Mouse (Mus musculus): Measurements from ENCODE around the gene Aurkb. TPM values are rescaled to one million over a fixed set of nuclear protein-coding genes. Genes with fewer than 3 reads are reported as not detected.

Aurkb gene
- polyA plus RNA-seq, 1 experiment from 2014 or later: 79.4 TPM

DNA sequence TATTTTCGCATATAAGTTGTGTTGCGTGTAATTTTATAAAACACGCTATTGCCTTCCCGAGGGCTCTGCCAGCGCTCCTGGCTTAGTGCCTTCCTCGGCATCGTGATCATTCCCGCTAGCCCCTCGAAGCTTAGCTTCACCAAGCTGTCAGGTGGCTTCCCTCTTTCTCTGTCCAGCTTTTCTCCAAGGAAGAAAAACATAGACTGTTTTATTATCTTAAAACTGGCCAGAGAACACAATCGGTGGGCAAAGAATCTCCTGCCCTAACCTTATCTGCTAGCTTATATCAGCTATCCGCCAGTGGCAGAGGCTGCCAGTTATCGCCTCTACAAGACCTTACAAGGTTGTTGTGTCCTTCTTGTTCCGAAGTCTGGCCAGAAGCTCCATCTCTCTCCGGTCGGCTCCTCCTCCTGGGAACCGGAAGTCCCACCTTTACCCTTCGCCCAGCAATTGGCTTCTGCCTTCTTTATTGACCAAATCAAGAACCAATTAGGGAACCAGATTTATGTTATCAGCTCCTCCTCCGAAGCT, 33.3 kb upstream of the Aurkb start:
- ATAC-seq (ENCODE audit: insufficient number of reproducible peaks, low FRiP score): peak; percentile 71
- Histone ChIP-seq H3K4me1 (replicated peaks) (peaks cover 20% of the 10 kb centered on the region), H3K36me3 (no peaks in the 10 kb centered on the region), H3K27ac (ENCODE audit: poor library complexity, severe bottlenecking) (peak overlapping the region; percentile 99), H3K27me3 (replicated peaks) (no peaks in the 10 kb centered on the region), H3K4me2 (peak overlapping the region; percentile 86), H3K9ac (peak overlapping the region; percentile 84), H3K4me3 (peak overlapping the region; percentile 54), H3K9me3 (replicated peaks) (no peaks in the 10 kb centered on the region)
- WGBS: 1% methylated on average over 18 of the region's 18 CpGs

DNA sequence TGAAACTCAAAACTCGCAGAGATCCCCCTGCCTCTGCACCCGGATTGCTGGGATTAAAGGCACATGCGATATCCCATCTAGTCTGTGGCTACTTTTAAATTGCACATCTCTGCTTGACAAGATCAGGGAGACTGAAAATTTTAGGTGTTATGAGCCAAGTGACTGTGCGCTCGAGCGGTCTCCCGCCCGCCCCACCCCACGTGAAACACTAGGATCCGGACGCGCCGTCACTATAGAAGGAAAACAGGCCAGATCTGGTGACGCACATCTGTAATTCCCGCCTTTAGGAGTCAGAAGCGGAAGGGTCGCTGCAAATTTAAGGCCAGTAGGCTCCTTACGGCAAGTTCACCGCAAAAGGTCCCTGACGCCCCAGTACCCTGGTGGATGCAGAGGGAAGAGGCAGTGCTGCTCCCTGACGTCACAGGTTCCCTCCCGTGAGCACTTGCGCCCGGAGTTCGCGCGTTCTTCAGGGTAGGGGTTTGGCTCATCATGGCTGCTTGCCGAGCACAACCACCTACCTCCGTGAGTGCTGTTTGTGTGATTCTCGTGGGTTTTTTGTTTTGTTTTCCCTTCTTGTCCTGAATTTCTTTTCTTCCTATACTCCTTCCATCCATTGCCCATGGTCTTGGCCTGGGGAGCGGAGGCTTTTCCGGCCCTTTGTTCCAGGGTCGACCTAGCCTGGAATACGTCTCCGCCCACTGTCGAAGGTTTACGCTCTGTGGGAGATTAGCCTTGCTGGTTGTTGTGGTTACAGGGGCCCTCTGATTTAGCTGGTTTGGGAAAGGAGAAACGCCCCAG, 29.6 kb upstream of the Aurkb start, which contains the start of gene Ctc1:
Gene Ctc1, plus strand, starts transcription at position 268 of the 798 bp plus-strand sequence.
- Histone ChIP-seq H3K27me3 (replicated peaks) (no peaks in the 10 kb centered on the region), H3K4me3 (peak within 1 kb of the TSS; percentile 60), H3K4me1 (replicated peaks) (peaks cover 13% of the 10 kb centered on the region), H3K27ac (ENCODE audit: poor library complexity, severe bottlenecking) (peak within 1 kb of the TSS; percentile 80), H3K9ac (peak within 1 kb of the TSS; percentile 80), H3K36me3 (peaks cover under 1% of the 10 kb centered on the region), H3K9me3 (replicated peaks) (no peaks in the 10 kb centered on the region), H3K4me2 (peak within 1 kb of the TSS; percentile 75)
- ATAC-seq (ENCODE audit: insufficient number of reproducible peaks, low FRiP score): peak; percentile 94
- WGBS: 2% methylated on average over 38 of the region's 38 CpGs

DNA sequence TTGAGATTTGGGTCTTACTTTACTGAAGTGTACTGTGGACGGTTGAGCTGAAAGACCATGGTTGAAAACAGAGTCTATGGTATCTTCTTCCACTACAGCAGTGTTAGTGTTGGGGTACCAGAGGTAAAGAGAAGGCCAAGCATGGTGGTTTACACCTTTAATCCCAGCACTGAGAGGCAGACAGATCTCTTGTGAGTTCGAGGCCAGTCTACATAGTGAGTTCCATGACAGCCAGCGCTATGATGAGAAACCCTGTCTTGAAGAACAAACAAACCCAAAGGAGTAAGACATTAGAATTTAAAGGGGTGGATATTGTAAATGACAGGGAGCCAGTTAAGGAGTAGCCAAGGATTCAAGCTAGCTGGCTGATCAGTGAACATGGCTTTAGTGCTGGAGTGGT, 28.7 kb upstream of the Aurkb start:
- Histone ChIP-seq H3K4me1 (replicated peaks) (peaks cover 8% of the 10 kb centered on the region), H3K9me3 (replicated peaks) (no peaks in the 10 kb centered on the region), H3K36me3 (peaks cover 8% of the 10 kb centered on the region), H3K4me3 (peak overlapping the region; percentile 60), H3K27me3 (replicated peaks) (no peaks in the 10 kb centered on the region), H3K27ac (ENCODE audit: poor library complexity, severe bottlenecking) (peak overlapping the region; percentile 80; the same call in 1 of the 2 replicates), H3K4me2 (peak overlapping the region; percentile 75), H3K9ac (peak overlapping the region; percentile 80)
- ATAC-seq (ENCODE audit: insufficient number of reproducible peaks, low FRiP score): no peak
- 64% methylated on average over 3 of the region's 3 CpGs for WGBS

DNA sequence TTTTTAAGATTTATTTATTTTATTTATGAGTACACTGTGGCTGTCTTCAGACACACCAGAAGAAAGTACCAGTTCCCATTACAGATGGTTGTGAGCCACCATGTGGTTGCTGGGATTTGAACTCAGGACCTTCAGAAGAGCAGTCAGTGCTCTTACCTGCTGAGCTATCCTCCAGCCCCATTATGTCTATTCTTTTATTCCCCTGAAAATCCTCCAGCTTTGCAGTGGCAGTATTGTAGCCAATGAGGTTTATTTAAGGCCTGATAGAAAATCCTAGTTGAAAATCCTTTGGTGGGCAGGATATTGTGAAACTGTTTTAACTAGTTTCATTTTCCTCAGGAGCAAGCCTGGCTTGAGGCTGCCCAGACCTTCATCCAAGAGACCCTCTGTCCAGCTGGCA, 24.8 kb upstream of the Aurkb start:
- H3K9me3 ChIP-seq (replicated peaks): no peaks in the 10 kb centered on the region

DNA sequence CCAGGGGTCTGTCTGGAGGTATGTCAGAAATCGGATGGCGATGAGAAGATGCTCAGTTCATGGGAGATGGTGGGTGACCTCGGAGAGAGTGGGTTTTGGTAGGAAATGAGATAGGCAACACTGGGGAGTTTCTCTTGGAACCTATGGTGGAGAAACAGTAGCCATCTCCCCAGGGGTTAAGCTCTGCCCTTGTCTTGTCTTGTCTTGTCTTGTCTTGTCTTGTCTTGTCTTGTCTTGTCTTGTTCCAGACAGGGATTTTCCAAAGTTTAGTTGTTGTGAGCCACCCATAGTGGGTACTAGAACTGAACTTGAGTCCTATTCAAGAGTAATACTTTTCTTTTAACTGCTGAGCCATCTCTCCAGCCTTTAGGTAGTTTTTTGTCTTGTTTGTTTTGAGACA, 18.9 kb upstream of the Aurkb start:
- H3K9me3 ChIP-seq (replicated peaks): no peaks in the 10 kb centered on the region
- no peak for ATAC-seq (ENCODE audit: insufficient number of reproducible peaks, low FRiP score)
- no peaks in the 10 kb centered on the region for H3K27me3 ChIP-seq (replicated peaks)
- no peak overlapping the region for H3K27ac ChIP-seq (ENCODE audit: poor library complexity, severe bottlenecking)
- no peaks in the 10 kb centered on the region for H3K4me1 ChIP-seq (replicated peaks)
- no peak overlapping the region for H3K9ac ChIP-seq
- peaks cover 98% of the 10 kb centered on the region for H3K36me3 ChIP-seq
- no peak overlapping the region for H3K4me2 ChIP-seq
- H3K4me3 ChIP-seq: no peak overlapping the region
- WGBS: 88% methylated on average over 3 of the region's 3 CpGs

More for the DNA sequence above, 24.8 kb upstream of the Aurkb start:
- ATAC-seq (ENCODE audit: insufficient number of reproducible peaks, low FRiP score): no peak
- H3K4me2 ChIP-seq: no peak overlapping the region
- no peaks in the 10 kb centered on the region for H3K27me3 ChIP-seq (replicated peaks)
- peaks cover 8% of the 10 kb centered on the region for H3K4me1 ChIP-seq (replicated peaks)
- H3K9ac ChIP-seq: no peak overlapping the region
- H3K4me3 ChIP-seq: no peak overlapping the region
- no peak overlapping the region for H3K27ac ChIP-seq (ENCODE audit: poor library complexity, severe bottlenecking)
- H3K36me3 ChIP-seq: peaks cover 45% of the 10 kb centered on the region

DNA sequence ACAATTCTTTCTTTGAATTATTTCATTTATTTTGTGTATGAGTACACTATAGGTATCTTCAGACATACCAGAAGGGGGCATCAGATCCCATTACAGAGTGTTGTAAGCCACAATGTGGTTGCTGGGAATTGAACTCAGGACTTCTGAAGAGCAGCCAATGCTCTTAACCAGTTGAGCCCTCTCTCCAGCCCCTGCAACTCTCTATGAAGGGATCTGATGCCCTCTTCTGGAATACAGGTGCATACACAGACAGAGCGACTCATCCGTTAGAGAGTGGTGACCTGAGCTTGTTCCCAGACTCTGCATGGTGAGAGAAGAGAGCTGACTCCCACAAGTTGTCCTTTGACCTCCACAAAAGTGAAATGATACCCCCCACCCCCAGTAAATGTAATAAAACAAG, 16.6 kb upstream of the Aurkb start:
- 77% methylated on average over 2 of the region's 2 CpGs for WGBS
- Histone ChIP-seq H3K9ac (no peak overlapping the region), H3K36me3 (peaks cover 96% of the 10 kb centered on the region), H3K9me3 (replicated peaks) (no peaks in the 10 kb centered on the region), H3K4me3 (no peak overlapping the region), H3K27ac (ENCODE audit: poor library complexity, severe bottlenecking) (no peak overlapping the region), H3K4me1 (replicated peaks) (no peaks in the 10 kb centered on the region), H3K27me3 (replicated peaks) (no peaks in the 10 kb centered on the region), H3K4me2 (no peak overlapping the region)
- ATAC-seq (ENCODE audit: insufficient number of reproducible peaks, low FRiP score): no peak

DNA sequence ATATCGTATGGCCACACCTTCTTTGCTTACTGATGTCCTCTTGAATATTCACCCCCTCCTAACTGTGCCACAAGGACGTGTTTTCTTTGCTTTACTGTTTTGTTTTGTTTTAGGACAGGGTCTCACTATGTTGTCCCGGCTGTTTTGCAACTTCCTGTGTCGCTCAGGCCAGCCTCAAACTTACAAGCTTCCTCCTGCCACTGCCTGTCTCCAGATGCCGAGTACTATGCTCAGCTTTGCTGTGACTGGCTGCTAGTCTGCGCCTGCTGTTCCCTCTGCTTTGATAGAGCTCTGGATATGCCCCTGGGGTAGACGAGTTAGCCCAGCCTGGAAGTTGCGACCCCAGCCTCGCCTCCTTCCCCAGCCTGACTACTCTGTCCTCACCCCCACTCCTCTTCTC, 11.9 kb upstream of the Aurkb start:
- H3K27ac ChIP-seq (ENCODE audit: poor library complexity, severe bottlenecking): no peak overlapping the region
- no peaks in the 10 kb centered on the region for H3K9me3 ChIP-seq (replicated peaks)
- H3K36me3 ChIP-seq: peaks cover 77% of the 10 kb centered on the region
- no peak overlapping the region for H3K4me2 ChIP-seq
- H3K27me3 ChIP-seq (replicated peaks): no peaks in the 10 kb centered on the region
- WGBS: 75% methylated on average over 9 of the region's 9 CpGs
- H3K9ac ChIP-seq: no peak overlapping the region
- peaks cover 17% of the 10 kb centered on the region for H3K4me1 ChIP-seq (replicated peaks)
- no peak for ATAC-seq (ENCODE audit: insufficient number of reproducible peaks, low FRiP score)
- H3K4me3 ChIP-seq: no peak overlapping the region

DNA sequence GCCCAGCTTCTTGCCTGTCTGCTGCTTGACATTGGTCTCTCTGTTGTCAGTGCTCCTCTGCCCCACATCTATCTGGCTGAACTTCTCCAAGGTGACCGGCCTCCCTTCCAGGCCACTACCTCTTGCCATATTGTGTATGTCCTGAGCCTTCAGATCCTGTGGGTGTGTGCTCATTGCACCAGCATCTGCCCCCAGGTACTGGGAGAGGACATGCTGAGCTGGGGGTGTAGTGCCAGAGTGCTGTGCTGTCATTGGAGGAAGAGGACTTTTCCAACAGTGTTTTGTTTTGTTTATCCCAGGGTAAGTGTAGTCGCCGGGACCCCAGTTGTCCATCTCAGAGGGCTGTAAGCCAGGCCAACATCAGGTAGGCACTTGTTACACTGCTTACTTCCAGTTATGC, 10.9 kb upstream of the Aurkb start:
- 91% methylated on average over 3 of the region's 3 CpGs for WGBS
- ATAC-seq (ENCODE audit: insufficient number of reproducible peaks, low FRiP score): no peak
- Histone ChIP-seq H3K36me3 (peaks cover 67% of the 10 kb centered on the region), H3K4me2 (no peak overlapping the region), H3K4me3 (no peak overlapping the region), H3K9ac (no peak overlapping the region), H3K27me3 (replicated peaks) (no peaks in the 10 kb centered on the region), H3K27ac (ENCODE audit: poor library complexity, severe bottlenecking) (no peak overlapping the region), H3K4me1 (replicated peaks) (peaks cover 27% of the 10 kb centered on the region), H3K9me3 (replicated peaks) (no peaks in the 10 kb centered on the region)

DNA sequence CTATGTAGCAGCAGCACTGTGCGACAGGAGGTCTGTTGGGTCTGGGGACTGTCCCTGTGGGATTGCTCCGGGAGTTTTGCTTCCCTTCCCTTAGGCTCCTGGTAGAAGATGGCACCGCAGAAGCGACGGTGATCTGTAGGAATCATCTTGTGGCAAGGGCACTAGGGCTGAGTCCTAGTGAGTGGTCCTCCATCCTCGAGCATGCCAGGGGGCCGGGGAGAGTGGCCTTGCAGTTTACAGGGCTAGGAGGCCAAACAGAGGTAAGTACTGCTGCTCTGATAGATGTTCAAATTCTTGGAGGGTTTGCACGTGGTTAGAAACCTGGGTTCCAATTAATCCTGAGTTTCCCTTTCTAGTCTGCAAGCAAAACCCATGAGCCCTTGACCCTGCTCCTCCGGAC, 10.0 kb upstream of the Aurkb start:
- H3K4me3 ChIP-seq: peak overlapping the region; percentile 10; the same call in 1 of the 2 replicates
- no peak overlapping the region for H3K27ac ChIP-seq (ENCODE audit: poor library complexity, severe bottlenecking)

DNA sequence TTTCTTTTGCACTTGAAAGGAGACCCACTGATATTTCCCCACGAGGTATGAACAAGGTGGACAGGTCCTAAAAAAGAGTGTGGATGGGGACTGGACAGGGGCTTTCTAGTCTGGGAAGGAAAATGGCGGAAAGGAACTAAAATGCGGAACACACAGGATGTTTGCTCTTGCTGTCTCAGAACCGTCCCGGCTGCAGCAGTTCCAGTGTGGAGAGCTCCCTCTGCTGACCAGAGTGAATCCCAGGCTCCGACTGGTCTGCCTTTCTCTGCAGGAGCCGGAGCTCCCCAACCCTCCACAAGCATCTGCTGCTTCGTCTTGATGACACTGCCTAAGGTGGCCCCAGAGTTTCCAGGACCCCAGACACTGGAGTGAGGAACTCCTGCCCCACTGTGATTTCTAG, 9.6 kb upstream of the Aurkb start:
- peaks cover 54% of the 10 kb centered on the region for H3K36me3 ChIP-seq

More for the DNA sequence above, 10.0 kb upstream of the Aurkb start:
- H3K27me3 ChIP-seq (replicated peaks): no peaks in the 10 kb centered on the region
- no peaks in the 10 kb centered on the region for H3K9me3 ChIP-seq (replicated peaks)
- H3K4me2 ChIP-seq: peak overlapping the region; percentile 68; the same call in 1 of the 2 replicates
- 84% methylated on average over 9 of the region's 9 CpGs for WGBS
- no peak overlapping the region for H3K9ac ChIP-seq
- no peak for ATAC-seq (ENCODE audit: insufficient number of reproducible peaks, low FRiP score)
- H3K36me3 ChIP-seq: peaks cover 58% of the 10 kb centered on the region
- H3K4me1 ChIP-seq (replicated peaks): peaks cover 27% of the 10 kb centered on the region

DNA sequence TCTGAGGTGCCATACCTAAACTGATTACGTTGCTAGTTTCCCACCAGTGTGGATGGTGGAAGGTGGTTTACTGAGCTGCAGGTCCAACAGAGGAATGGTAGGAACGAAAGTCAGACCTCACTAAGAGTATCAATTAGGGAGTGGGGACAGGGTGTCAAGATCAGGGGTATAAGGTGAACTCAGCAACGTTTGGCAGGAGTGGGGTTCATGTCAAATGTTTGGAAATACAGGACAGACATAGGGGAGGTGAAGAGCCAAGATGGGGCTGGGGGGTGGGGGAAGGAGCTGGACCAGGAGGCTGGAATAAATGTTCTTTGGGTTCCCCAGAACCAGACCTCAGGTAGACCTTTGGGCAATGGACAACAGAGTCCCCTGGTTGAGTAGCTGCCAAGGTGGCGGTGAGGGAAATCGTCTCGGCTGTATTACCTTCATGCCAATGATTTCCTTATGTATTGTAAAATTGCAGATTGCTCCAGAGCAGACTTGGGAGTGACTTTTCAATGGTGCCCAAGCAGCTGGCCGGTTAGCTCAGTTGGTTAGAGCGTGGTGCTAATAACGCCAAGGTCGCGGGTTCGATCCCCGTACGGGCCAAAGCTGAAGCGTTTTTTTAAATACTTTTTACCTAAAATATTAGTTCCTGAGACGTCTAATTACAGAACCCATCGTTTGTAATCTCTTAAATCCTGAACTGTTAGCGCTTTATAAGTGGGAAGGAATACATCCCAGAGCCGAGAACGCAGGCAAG, 8.8 kb upstream of the Aurkb start:
- Histone ChIP-seq H3K4me1 (replicated peaks) (peaks cover 27% of the 10 kb centered on the region), H3K4me2 (peak overlapping the region; percentile 68), H3K27ac (ENCODE audit: poor library complexity, severe bottlenecking) (peak overlapping the region; percentile 58), H3K36me3 (peaks cover 46% of the 10 kb centered on the region), H3K9me3 (replicated peaks) (no peaks in the 10 kb centered on the region), H3K9ac (peak overlapping the region; percentile 70), H3K4me3 (peak overlapping the region; percentile 61), H3K27me3 (replicated peaks) (no peaks in the 10 kb centered on the region)
- 10% methylated on average over 20 of the region's 20 CpGs for WGBS
- 0 out of 2 replicates have a peak, but pooled peaks have one; percentile 27 for ATAC-seq (ENCODE audit: insufficient number of reproducible peaks, low FRiP score)

More for the DNA sequence above, 9.6 kb upstream of the Aurkb start:
- ATAC-seq (ENCODE audit: insufficient number of reproducible peaks, low FRiP score): 0 out of 2 replicates have a peak, but pooled peaks have one; percentile 15
- Histone ChIP-seq H3K4me1 (replicated peaks) (peaks cover 27% of the 10 kb centered on the region), H3K4me3 (peak overlapping the region; percentile 10; the same call in 1 of the 2 replicates), H3K27me3 (replicated peaks) (no peaks in the 10 kb centered on the region), H3K27ac (ENCODE audit: poor library complexity, severe bottlenecking) (peak overlapping the region; percentile 30; the same call in 1 of the 2 replicates), H3K9ac (no peak overlapping the region), H3K9me3 (replicated peaks) (no peaks in the 10 kb centered on the region), H3K4me2 (peak overlapping the region; percentile 68)
- WGBS: 6% methylated on average over 8 of the region's 8 CpGs
